Mouse (Mus musculus) neural tube, embryonic 15.5 days (tissue): ENCODE results near the gene Tctn1. TPM values are rescaled to one million over a fixed set of nuclear protein-coding genes. Genes with fewer than 3 reads are reported as not detected.

Experiments
- ATAC-seq: fragments of 200-750 bp; cut with Nextera tagmentation; 2 replicates; pipeline ENCODE4 v1.8.0; 2017; ENCODE audit warnings: mild to moderate bottlenecking, moderate TSS enrichment, moderate library complexity; ENCODE audit not compliant: low FRiP score
- H3K27ac ChIP-seq: fragments of 300-500 bp; sonication (generic); replicated peaks from 2 replicates; pipeline ENCODE4 v1.5.1; 2015; ENCODE audit warnings: mild to moderate bottlenecking, inconsistent platforms
- H3K27me3 ChIP-seq: fragments of 300-500 bp; sonication (generic); replicated peaks from 2 replicates; pipeline ENCODE4 v1.6.1; 2015; ENCODE audit warnings: inconsistent platforms
- H3K36me3 ChIP-seq: fragments of 300-500 bp; sonication (generic); 2 replicates; pipeline ENCODE4 v1.6.1; 2015; ENCODE audit warnings: inconsistent platforms
- H3K4me1 ChIP-seq: fragments of 300-500 bp; sonication (generic); 2 replicates; pipeline ENCODE4 v1.6.1; 2015; ENCODE audit warnings: inconsistent platforms
- H3K4me2 ChIP-seq: fragments of 300-500 bp; sonication (generic); 2 replicates; pipeline ENCODE4 v1.6.1; 2015; ENCODE audit warnings: inconsistent platforms, mild to moderate bottlenecking, moderate library complexity
- H3K4me3 ChIP-seq: fragments of 300-500 bp; sonication (generic); replicated peaks from 2 replicates; pipeline ENCODE4 v1.5.1; 2015; ENCODE audit warnings: mild to moderate bottlenecking, inconsistent platforms
- H3K9ac ChIP-seq: fragments of 300-500 bp; sonication (generic); replicated peaks from 2 replicates; pipeline ENCODE4 v1.6.1; 2015; ENCODE audit warnings: mild to moderate bottlenecking, inconsistent platforms
- H3K9me3 ChIP-seq: fragments of 300-500 bp; sonication (generic); replicated peaks from 2 replicates; pipeline ENCODE4 v1.6.1; 2016; ENCODE audit warnings: inconsistent platforms
- WGBS: fragments of 180-500 bp; shearing (Covaris S2); methylation state at CpG from one replicate; pipeline ENCODE4 v1.1.7; 2015; ENCODE audit warnings: mixed read lengths; 5-methylcytosine and 5-hydroxymethylcytosine counted together
- polyA plus RNA-seq: library from polyadenylated mRNA; unstranded; fragments of >200 nt; fragmentation: Nextera tagmentation; extraction: Ambion mirVana; gene quantifications from 2 replicates; pipeline ENCODE4 v1.2.1, GENCODE M21; 2015

The Tctn1 gene
- polyA plus RNA-seq, 1 experiment from 2014 or later, result 5.8 TPM

DNA sequence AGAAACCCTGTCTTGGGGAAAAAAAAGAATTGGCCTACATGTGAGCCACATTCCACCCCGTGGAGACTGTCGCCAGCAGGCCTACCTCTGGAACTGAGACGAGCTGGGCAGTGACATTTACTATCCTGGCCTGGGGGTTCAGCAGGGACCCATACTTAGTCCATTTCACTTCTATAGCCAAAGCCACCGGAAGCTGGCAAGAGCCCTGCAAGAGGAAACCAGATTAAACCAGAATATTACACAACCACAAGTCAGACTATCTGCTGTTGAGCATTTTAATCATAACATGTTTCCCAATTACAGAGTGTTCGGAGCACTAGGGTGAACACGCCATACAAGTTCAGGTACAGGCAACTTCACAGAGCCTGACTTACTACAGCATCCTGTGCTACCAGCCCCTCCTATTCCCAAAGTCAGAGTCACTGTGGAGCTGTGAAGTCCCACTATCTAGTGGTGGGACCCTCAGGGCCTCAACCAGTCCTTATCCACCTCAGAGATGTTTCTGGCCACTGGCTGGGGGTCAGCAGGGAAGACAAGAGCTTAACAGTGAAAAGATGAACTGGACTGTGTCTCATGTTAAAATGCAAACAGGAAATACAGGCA is 21.6 kb downstream of the Tctn1 start:
- Histone ChIP-seq H3K27me3 (no peaks in the 10 kb centered on the region), H3K9ac (no peak overlapping the region), H3K27ac (no peak overlapping the region), H3K4me2 (no peak overlapping the region), H3K4me3 (no peak overlapping the region), H3K36me3 (peaks cover 8% of the 10 kb centered on the region), H3K4me1 (peaks cover 16% of the 10 kb centered on the region), H3K9me3 (no peaks in the 10 kb centered on the region)
- WGBS, result 91% methylated on average over 6 of the region's 6 CpGs
- no peak for ATAC-seq

DNA sequence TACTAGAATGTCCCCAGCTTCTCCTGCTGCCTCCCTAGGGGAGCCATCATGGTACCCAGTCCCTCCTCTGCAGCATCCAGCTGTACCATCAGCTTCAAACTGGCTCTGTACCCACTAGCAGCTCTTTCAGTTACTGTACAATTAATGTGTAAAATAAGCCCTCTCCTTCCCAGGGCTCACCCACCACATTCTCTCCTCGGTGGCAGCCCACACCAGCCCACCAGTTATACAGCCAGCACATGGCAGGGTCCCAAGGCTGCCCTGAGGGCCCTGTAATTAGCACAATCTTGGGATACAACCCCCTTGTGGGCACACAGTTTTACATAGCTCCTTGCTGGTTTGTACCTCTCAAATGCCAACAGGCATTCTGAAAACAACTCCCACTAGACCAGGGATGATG is 23.3 kb downstream of the Tctn1 start:
- no peak for ATAC-seq
- Histone ChIP-seq H3K9me3 (no peaks in the 10 kb centered on the region), H3K27ac (no peak overlapping the region), H3K4me2 (no peak overlapping the region), H3K36me3 (peaks cover 6% of the 10 kb centered on the region), H3K4me3 (no peak overlapping the region), H3K4me1 (peaks cover 16% of the 10 kb centered on the region), H3K9ac (no peak overlapping the region), H3K27me3 (no peaks in the 10 kb centered on the region)
- WGBS, result 67% methylated on average over 1 of the region's 1 CpGs

DNA sequence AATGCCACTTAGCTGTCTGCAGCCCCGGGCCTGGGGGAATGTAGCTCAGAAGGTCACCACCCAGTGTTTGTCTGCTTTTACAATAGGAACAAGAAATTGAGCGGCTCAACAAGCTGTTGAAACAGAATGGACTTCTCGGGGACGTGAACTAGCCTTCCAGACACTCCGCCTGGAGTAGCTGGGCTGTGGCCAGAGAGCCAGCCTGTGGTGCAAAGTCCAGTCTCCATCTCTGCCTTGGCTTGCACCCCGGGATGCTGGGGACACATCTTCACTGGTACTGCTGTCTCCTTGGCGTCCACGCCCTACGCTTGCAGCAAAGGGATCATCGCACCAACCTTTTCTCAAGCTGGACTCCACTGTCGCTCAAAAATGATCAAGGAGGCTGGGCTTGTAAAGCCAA is 23.7 kb downstream of the Tctn1 start:
- H3K9ac ChIP-seq, result no peak overlapping the region
- no peak for ATAC-seq
- H3K9me3 ChIP-seq, result no peaks in the 10 kb centered on the region
- 89% methylated on average over 11 of the region's 11 CpGs for WGBS
- H3K4me3 ChIP-seq, result no peak overlapping the region
- H3K4me2 ChIP-seq, result no peak overlapping the region
- H3K4me1 ChIP-seq, result peaks cover 18% of the 10 kb centered on the region
- no peak overlapping the region for H3K27ac ChIP-seq
- no peaks in the 10 kb centered on the region for H3K27me3 ChIP-seq
- H3K36me3 ChIP-seq, result peaks cover 6% of the 10 kb centered on the region

DNA sequence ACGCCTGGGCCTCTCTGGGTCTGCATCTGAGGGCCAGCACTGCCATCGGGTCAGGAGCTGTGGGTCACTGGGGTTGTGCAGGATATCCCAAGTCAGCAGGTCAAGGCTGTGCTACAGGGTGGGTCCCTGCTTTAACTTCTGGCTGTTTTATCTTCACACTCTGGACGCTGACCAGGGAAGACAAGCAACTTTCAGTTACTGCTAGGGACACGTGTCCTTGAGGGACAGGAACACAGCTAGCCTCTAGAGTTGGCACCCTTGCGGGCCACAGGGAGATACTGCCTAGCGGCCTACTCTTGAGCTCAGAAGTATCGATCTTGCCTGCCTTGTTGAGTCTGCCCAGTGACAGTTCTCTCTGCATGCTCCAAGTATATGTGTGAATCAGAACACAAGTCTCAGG is 24.6 kb downstream of the Tctn1 start:
- H3K27ac ChIP-seq, result no peak overlapping the region
- H3K4me1 ChIP-seq, result peaks cover 25% of the 10 kb centered on the region
- WGBS, result 93% methylated on average over 7 of the region's 7 CpGs
- no peaks in the 10 kb centered on the region for H3K27me3 ChIP-seq
- peaks cover 6% of the 10 kb centered on the region for H3K36me3 ChIP-seq
- no peak overlapping the region for H3K4me3 ChIP-seq
- H3K9ac ChIP-seq, result no peak overlapping the region
- no peak overlapping the region for H3K4me2 ChIP-seq
- no peaks in the 10 kb centered on the region for H3K9me3 ChIP-seq
- ATAC-seq, result no peak

DNA sequence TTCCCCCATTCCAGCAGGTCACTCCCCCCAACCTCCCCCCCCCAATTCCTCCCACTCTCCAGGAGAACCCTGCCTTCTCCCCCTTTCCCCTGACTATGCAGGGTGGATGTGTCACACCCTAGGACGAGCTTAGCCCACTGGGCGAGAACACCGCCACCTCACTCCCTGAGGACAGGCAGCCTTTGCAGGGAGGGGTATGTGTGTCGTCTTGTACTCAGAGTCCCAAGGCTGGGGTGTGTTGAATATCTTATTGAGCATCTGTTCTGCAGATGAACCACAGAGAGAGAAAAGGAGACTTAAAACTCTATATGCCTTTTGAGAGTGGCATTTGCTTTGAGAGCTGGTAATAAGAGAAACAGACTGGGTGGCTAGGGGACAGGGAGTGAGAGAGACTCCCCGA is 27.1 kb downstream of the Tctn1 start:
- no peak overlapping the region for H3K27ac ChIP-seq
- no peak overlapping the region for H3K4me3 ChIP-seq
- WGBS, result 66% methylated on average over 5 of the region's 5 CpGs
- no peaks in the 10 kb centered on the region for H3K27me3 ChIP-seq
- H3K9me3 ChIP-seq, result no peaks in the 10 kb centered on the region
- peaks cover 6% of the 10 kb centered on the region for H3K36me3 ChIP-seq
- no peak for ATAC-seq
- H3K9ac ChIP-seq, result no peak overlapping the region
- H3K4me1 ChIP-seq, result peaks cover 12% of the 10 kb centered on the region
- no peak overlapping the region for H3K4me2 ChIP-seq

DNA sequence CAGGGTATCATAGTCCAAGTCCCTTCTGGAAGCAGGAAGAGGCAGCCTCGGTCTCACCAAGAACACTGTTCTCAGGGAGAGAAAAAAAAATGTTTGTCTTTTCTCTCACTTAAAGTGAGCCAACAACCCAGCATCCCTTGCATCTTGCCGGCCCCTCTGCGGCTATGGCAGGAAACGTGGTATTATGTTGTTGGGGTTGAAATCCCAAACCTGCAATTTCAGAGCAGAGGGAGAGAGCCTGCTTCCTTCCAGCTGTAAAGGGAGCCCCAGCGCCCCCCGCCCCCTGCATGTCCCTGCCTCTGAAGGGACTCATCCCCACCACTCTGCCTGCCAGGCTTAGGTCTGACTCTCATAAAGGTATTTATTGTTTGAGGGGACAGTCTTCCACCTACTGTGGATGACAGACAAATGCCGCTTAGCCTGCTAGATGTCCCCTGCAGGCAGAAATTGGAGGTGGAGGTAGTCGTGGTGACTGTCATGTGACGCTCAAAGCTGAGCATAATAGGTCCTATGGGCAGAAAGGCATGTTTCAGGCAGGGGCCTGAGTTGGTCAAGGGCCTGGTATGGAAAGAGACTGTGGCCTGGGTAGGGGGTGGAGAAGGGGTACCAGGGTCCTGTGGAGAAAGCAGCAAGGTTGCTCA is 28.9 kb downstream of the Tctn1 start:
- Histone ChIP-seq H3K4me3 (no peak overlapping the region), H3K4me2 (no peak overlapping the region), H3K36me3 (no peaks in the 10 kb centered on the region), H3K27ac (no peak overlapping the region; the same call in 1 of the 2 replicates), H3K4me1 (peaks cover 12% of the 10 kb centered on the region), H3K9ac (no peak overlapping the region), H3K9me3 (no peaks in the 10 kb centered on the region), H3K27me3 (no peaks in the 10 kb centered on the region)
- 45% methylated on average over 9 of the region's 9 CpGs for WGBS
- no peak for ATAC-seq

DNA sequence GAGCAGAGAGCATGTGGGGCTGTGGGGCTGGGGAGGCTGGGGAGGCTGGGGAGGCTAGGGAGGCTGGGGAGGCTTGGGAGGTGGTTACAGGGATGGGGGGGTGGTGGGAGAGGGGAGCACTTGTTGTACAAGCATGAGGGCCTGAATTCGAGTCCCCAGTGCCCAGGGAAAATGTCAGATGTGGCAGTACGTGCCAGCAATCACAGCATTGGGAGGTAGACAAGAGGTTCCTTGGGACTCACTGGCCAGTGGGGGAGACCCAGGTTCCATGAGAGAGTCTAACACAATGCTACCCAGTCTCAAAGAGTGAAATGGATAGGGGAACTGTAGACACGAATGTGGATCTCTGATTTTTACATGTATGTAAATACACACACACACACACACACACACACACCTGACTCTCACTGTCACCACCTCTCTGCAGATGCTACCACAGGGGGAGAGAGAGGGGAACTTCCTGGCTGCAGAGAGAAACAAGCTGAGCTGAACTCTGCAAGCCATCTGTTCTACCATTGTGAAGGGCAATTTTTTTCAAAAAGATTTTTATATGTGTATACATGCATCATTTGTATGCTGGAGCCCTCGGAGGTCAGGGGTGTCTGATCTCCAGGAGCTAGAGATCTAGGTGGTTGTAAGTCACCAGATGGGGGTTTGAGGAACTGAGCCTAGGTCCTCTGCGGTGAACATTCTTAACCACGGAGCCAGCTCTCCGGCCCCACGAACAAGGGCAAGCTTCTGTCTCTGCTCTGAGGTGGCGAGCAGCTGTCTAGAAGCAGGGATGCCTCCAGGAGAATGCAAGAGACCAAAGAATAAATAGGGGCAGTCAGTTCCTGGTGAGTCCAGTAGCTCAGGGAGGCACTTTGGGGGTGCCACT is 29.7 kb downstream of the Tctn1 start:
- no peaks in the 10 kb centered on the region for H3K36me3 ChIP-seq

DNA sequence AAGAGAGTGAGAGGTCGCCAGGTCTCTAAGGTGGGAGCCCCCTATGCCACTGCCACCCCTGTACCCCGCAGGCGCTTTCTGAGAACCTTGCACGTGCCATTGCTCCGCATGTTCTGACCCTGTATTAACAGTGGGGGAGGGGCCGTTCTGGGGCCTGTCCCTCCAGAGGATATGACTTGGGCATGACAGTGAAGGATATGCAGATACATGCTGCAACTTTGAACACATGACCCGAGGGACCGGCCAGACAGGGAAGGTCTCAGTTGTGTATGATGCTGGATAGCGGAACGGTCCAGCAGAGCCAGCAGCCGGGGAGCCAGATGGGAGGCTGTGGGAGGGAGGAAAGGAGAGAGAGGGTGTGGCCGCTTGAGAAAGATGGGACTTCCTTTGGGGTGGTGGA is 30.6 kb downstream of the Tctn1 start:
- no peak overlapping the region for H3K27ac ChIP-seq
- H3K36me3 ChIP-seq, result no peaks in the 10 kb centered on the region
- H3K9me3 ChIP-seq, result no peaks in the 10 kb centered on the region
- no peak for ATAC-seq
- no peak overlapping the region for H3K9ac ChIP-seq
- 86% methylated on average over 12 of the region's 12 CpGs for WGBS
- no peak overlapping the region for H3K4me2 ChIP-seq
- H3K4me1 ChIP-seq, result peaks cover 12% of the 10 kb centered on the region
- no peaks in the 10 kb centered on the region for H3K27me3 ChIP-seq
- H3K4me3 ChIP-seq, result no peak overlapping the region

More for the DNA sequence above, 29.7 kb downstream of the Tctn1 start:
- 79% methylated on average over 9 of the region's 9 CpGs for WGBS
- Histone ChIP-seq H3K4me2 (no peak overlapping the region), H3K9ac (no peak overlapping the region), H3K4me3 (no peak overlapping the region), H3K4me1 (peaks cover 12% of the 10 kb centered on the region), H3K27me3 (no peaks in the 10 kb centered on the region), H3K9me3 (no peaks in the 10 kb centered on the region), H3K27ac (no peak overlapping the region; the same call in 1 of the 2 replicates)
- ATAC-seq, result no peak

DNA sequence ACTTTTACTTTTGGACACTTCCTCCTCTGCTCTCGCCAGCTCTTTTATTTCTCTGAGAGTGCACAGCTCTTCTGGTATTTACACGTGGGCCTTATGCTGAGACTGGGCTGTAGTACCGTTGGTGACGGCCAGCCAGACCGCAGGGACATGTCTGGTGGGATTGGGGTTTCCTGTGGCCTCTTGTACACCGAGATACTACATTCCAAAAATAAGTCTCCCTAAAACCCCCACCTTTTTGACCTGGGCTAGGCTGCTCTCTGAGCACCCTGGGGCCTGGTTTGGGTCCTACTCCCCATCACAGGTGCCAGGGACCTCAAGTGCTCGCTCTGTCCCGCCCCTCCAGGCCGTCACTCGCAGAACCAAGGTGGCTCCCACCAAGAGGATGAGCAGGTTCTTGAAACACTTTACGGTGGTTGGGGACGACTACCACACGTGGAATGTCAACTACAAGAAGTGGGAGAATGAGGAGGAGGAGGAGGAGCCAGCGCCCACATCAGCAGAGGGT is 31.1 kb downstream of the Tctn1 start:
- H3K4me3 ChIP-seq, result no peak overlapping the region
- no peak for ATAC-seq
- H3K9me3 ChIP-seq, result 0 out of 2 replicates have a peak, but pooled peaks cover 1% of the 10 kb centered on the region
- no peaks in the 10 kb centered on the region for H3K36me3 ChIP-seq
- 82% methylated on average over 14 of the region's 14 CpGs for WGBS
- H3K9ac ChIP-seq, result no peak overlapping the region
- H3K4me1 ChIP-seq, result peaks cover 12% of the 10 kb centered on the region
- H3K27me3 ChIP-seq, result no peaks in the 10 kb centered on the region
- no peak overlapping the region for H3K27ac ChIP-seq
- H3K4me2 ChIP-seq, result no peak overlapping the region

DNA sequence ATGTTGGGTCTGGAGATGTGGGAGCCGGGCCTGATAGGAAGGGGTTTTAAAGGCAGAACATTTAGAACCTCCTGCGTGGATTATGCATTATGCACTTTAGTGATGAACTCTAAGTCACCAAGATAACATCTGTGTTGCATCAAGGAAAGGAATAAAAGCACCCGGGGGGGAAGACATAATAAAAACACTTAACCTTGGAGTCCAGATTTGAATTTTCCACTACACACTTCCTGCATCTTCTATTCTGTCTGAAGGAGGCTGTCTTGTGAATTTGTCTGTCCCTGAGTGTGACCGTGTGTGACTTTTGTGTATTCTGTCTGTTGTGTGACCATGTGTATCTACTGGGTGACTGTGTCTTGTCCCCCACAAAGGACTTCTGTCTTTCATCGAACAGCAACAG is 32.3 kb downstream of the Tctn1 start:
- WGBS, result 78% methylated on average over 5 of the region's 5 CpGs
- peaks cover 12% of the 10 kb centered on the region for H3K4me1 ChIP-seq
- no peaks in the 10 kb centered on the region for H3K27me3 ChIP-seq
- no peaks in the 10 kb centered on the region for H3K36me3 ChIP-seq
- no peak overlapping the region for H3K27ac ChIP-seq
- H3K9ac ChIP-seq, result no peak overlapping the region
- ATAC-seq, result no peak
- H3K4me3 ChIP-seq, result no peak overlapping the region
- no peak overlapping the region for H3K4me2 ChIP-seq
- H3K9me3 ChIP-seq, result 0 out of 2 replicates have a peak, but pooled peaks cover 4% of the 10 kb centered on the region

DNA sequence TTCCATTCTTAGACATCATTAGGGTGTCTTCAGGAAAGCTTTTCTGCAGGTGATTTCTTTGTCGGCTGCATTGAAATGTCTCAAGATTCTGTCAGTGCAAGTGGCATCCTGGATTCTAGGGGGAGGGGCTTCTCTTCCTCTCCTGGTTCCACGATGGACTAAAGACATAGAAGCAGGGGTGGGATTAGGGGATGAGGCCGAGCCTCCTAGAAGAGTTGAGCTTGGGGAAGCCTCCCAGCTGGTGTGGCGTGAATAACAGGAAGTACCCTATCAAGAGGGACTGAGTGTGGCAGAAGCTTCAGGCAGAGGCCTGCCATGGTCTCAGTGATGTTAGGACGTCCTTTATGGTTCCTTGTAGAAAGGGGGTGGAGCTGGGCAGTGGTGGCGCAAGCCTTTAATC is 32.8 kb downstream of the Tctn1 start:
- no peak overlapping the region for H3K9ac ChIP-seq
- no peaks in the 10 kb centered on the region for H3K27me3 ChIP-seq
- H3K9me3 ChIP-seq, result 0 out of 2 replicates have a peak, but pooled peaks cover 4% of the 10 kb centered on the region
- H3K36me3 ChIP-seq, result no peaks in the 10 kb centered on the region
- ATAC-seq, result no peak
- peaks cover 12% of the 10 kb centered on the region for H3K4me1 ChIP-seq
- H3K4me3 ChIP-seq, result no peak overlapping the region
- no peak overlapping the region for H3K27ac ChIP-seq
- WGBS, result 85% methylated on average over 6 of the region's 6 CpGs
- no peak overlapping the region for H3K4me2 ChIP-seq
